Mouse (Mus musculus) midbrain, embryonic 15.5 days (tissue): ENCODE results near the gene Pik3c2b. TPM values are rescaled to one million over a fixed set of nuclear protein-coding genes. Genes with fewer than 3 reads are reported as not detected.

Source experiments
- polyA plus RNA-seq: library from polyadenylated mRNA; unstranded; fragments of >200 nt; fragmentation: Nextera tagmentation; extraction: Ambion mirVana; gene quantifications from 2 replicates; pipeline ENCODE4 v1.2.1, GENCODE M21; 2015

Gene Pik3c2b
- polyA plus RNA-seq, 1 experiment from 2014 or later: 17.1 TPM

Other genes starting within 250 kb of the Pik3c2b start
- 56.8 and 60.2 TPM in 2 replicates for gene Lrrn2, start 165.4 kb upstream of the Pik3c2b start, polyA plus RNA-seq
- gene Mdm4, start 15.1 kb upstream of the Pik3c2b start, polyA plus RNA-seq: 44.3 and 45.4 TPM in 2 replicates
- 29.2 and 30.1 TPM in 2 replicates for gene Ppp1r15b, start 85.5 kb downstream of the Pik3c2b start, polyA plus RNA-seq
- gene Plekha6, start 118.5 kb downstream of the Pik3c2b start, polyA plus RNA-seq: 21.4 and 23.4 TPM in 2 replicates